Mouse (Mus musculus) retina, adult 2 months (tissue): ENCODE results near the gene Hddc3.
"Not testable (repeated sequence)": the region's sequence is repeated elsewhere in the genome, so short reads cannot be mapped to it uniquely, and the experiment has no call there.

Experiments used
- DNase-seq: peaks from one replicate; pipeline ENCODE4 v3.0.0-alpha.2; 2012; ENCODE audit warnings: low read depth, low spot score

The Hddc3 gene

DNA sequence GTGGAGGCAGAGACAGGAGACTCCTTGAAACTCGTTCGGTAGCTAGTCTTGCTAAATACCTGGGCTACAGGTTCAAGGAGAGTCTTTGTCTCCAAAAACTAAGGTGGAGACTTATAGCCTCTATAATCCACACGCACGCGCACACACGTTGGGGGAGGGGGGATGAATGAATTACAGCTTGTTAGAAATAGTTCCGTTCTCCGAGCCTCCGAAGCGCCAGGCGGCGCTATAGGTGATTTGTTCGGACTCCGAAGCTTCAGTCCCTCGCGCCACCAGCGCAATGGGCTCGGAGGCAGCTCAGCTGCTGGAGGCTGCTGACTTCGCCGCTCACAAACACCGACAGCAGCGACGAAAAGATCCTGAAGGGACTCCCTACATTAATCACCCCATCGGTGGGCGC is at the start of gene Hddc3:
Hddc3 (plus strand) TSS at position 247 of the 400 bp plus-strand sequence.
- peak; percentile 95 for DNase-seq

DNA sequence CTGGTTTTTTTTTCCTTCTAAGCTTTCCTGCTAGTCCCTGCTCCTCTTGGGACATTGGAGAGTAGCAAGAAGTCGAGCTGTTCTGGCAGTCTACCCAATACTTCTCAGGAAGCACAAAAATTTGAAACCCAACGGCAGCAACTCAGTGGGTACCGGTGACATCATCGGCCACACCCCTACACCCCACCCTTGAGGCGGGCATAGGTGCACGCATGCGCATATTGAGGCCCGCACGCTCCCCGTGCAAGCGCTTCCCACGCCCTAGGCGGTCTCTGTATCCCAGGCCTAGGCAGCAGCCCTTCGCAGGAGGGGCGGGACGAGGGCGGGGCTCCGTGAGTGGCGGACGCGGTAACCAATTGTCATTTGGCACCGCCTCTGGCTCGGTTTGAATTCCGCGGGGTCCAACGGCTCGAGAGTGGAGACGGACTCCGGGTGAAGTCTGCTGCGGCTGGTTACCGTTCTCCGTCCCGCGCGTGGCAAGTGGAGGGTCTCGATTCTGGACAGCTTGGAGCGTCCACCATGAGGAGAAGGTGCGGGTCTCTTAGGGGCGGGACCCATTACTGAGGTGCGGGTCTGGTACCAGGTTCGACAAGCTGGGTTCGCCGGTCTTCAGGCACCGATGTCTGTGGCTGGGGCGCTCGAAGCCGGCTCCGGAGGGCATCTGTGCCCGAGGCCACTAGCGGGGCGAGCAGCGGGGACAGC is 48.7 kb upstream of the Hddc3 start, which contains the start of gene Prc1:
Prc1 (plus strand) TSS at position 389 of the 702 bp plus-strand sequence.
- peak; percentile 87 for DNase-seq

DNA sequence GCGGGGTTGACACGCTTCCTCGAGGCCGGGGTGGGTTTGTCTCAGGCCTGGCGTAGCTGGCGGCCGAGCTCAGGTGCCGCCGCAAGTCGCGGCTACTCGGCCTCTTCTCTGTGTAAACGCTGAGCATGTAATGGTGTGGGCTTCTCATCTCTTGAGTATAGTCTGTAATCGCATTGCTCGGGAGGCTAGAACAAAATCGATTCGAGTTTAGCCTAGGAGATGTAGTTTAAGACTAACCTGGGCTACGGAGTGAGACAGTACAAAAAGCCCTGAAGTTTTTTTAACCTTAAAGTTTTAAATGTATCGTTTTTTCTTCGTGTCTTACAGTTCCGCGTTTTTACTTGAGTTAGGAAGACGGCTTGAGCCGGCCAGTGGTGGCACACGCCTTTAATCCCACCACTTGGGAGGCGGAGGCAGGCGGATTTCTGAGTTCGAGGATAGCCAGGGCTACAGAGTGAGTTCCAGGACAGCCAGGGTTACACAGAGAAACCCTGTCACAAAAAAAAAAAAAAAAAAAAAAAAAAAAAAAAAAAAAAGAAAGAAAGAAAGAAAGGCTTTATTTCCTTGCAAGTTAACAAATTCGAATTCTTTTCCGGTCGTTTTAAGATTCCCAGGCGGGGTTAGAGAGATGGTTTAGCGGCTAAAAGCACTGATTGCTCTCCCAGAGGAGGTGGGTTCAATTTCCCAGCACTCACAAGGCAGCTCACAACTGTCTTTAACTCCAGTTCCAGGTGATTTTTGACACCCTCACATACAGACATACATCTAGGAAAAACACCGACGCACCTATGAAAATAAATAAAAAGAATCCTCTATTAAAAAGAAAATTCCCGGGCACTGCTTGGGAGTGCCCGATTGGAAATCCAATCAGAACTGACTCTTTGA is 47.9 kb upstream of the Hddc3 start:
- DNase-seq: no peak

DNA sequence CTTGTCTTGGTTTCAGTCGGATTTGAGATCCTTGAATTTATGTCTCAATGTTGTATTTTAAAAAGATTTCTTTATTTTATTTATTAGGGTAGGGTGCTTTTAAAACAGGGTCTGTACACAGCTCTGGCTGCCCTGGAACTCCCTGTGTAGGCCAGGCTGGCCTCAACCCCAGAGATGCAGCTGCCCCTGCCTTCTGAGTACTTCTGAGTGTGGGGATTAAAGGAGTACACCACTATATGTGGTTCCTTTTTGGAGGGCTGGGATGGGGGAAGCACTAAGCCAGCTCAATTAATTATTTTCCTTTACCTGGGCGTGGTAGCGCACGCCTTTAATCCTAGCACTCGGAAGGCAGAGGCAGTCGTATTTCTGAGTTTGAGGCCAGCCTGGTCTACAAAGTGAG is 46.4 kb upstream of the Hddc3 start:
- no peak for DNase-seq

DNA sequence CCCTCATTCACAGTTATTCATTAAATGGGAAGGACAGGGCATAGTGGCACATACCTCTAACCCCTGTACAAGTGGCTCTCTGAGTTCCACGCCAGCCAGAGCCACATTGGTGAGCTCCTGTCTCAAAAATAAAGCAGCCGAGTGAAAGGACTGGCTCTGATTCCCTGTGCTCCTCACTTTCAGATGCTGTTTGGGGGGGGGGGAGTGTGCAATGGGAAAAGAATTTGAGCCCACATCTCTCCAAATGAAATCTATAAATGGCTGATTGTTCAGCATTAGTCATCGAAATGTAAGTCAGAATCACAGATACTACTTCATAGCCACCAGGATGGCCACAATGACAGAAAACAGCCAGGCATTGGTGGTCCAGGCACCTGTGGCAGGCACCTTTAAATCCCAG is 45.9 kb upstream of the Hddc3 start:
- no peak for DNase-seq

DNA sequence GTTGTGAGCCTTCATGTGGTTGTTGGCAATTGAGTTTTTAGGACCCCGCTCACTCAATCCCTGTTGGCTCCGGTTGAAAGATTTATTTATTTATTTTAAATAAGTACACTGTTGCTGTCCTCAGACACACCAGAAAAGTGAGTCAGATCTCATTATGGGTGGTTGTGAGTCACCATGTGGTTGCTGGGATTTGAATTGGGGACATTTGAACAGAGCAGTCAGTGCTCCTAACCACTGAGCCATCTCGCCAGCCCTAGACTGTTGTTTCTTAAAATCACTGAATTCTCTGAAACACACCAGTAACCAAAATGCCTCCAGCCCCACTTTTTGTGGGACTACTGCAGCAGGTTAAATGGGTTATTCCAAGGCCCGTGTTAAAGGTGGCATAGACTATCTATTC is 44.1 kb upstream of the Hddc3 start:
- no peak for DNase-seq

DNA sequence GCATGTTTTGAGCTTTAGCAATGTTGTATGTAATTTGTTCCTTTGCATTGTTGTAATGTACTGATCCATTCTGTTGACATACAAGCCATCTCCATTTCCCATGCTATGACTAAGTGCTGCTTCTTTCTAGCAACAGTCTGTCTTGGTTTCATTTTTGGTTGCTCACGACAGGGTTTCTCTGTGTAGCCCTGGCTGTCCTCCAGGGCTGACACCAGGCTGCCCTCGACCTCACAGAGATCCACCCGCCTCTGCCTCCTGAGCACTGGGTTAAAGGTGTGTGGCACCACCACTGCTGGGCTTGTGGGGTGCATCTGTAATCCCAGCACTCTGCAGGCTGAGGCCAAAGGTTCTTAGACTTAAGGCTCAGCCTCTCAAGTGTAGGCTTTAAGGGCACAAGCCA is 43.3 kb upstream of the Hddc3 start:
- DNase-seq: no peak

DNA sequence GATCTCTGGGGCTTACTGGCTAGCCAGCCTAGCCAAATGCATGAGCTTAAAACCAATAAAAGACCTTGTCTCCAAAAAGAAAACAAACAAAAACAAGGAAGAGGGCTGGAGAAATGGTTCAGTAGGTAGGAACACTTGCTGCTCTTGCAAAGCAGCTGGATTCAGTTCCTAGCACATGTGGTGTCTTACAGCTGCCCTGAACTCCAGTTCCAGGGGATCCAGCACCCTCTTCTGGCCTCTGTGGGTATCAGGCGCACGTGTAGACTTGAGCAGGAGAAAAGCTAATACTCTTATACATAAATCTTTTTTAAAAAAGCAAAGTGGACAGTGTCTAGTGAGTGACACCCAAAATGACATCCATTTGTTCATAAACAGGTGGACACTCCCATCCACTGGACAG is 41.4 kb upstream of the Hddc3 start:
- no peak for DNase-seq

DNA sequence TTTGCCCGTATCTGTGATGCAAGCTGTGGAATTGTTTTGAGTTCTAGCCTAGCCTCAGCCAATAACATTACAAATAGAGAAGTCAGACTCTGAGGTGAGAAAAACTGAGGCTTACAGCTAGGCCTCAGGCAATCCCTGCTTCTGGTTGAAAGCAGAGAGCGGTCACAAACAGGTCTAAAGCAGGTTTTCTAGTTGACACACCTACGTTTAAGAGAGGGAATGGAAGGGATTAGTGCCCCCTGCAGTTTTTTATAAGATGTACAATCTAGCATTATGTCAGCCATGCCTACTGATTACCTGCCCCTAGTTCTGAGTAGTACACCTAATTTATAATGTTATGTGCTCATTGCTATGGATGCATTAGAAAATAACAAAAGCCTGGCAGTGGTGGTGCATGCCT is 35.1 kb upstream of the Hddc3 start:
- DNase-seq: no peak

DNA sequence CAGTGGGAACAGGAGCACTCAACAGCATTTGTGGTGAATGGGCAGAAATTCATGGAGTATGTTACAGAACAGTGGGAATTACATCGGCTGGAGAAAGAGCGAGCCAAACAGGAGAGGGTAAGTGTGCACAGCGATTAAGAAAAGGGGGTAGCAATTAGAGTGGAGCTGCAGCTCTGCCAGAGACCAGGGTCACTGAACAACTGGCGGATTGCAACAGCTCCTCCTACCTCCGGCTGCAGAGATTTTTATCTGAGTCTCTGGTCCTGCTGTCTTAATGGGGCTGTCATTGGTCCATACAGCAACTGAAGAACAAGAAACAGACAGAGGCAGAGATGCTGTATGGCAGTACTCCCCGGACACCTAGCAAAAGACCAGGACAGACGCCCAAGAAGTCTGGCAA is 32.1 kb upstream of the Hddc3 start:
- no peak for DNase-seq

DNA sequence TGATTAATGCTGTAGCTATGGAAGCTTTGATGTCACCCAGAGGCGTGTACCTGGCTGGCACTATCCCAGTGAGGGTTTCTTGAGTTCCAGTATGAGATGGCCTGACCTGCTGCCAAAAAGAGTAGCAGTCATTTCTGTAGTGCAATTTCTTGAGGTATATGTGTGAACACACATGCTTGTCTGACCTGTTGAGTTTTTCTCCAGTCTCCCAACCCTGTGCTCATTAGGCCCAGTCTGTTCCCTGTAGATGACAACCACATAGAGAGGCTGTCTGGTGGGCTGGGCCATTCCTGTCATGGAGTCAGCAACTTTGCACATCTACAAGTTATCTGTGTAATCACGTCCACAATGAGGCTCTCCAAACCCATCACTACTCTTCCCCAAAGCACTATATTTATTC is 27.2 kb upstream of the Hddc3 start:
- no peak for DNase-seq

DNA sequence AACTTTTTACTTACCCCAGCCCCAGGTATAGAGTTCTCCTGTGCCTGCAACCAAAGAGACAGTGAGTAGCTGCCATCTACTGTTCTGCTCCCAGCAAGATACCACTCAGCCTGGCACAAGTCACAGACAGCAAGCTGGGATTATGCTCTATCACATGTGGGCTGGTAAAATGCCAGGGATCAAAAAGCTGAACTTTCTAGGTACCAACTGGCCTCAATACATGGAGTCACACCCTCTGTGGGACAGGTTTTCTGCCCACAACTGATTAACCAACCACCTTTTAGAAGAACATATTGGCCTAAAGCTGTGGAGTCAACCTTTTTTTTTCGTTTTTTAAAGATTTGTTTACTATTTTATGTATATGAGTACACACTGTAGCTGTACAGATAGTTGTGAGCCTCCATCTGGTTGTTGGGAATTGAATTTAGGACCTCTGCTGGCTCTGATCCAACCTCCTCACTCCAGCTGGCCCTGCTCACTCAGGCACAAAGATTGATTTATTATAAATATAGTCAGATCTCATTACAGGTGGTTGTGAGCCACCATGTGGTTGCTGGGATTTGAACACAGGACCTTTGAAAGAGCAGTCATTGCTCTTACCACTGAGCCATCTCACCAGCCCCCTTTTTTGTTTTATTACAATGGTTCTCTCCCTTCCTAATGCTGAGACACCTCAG is 25.3 kb upstream of the Hddc3 start:
- no peak for DNase-seq

DNA sequence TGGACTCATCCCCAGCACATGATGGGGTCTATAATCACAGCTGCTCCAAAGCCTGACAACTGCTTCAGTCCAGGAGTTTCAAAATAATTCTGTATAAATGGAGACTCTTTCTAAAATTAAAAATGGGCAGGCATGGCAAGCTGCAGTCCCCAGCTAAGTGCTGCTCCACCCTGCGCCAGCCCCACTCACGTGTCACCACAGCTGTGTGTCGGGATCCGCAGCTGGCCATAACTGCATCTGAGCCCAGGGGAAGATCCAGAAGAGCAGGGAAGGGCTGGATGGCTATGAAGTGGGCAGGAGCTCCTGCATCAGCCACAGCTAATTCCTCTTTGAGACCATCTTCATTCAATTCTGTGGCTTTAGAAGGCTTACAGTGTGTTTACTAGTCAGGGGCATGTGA is 24.2 kb upstream of the Hddc3 start:
- DNase-seq: no peak

DNA sequence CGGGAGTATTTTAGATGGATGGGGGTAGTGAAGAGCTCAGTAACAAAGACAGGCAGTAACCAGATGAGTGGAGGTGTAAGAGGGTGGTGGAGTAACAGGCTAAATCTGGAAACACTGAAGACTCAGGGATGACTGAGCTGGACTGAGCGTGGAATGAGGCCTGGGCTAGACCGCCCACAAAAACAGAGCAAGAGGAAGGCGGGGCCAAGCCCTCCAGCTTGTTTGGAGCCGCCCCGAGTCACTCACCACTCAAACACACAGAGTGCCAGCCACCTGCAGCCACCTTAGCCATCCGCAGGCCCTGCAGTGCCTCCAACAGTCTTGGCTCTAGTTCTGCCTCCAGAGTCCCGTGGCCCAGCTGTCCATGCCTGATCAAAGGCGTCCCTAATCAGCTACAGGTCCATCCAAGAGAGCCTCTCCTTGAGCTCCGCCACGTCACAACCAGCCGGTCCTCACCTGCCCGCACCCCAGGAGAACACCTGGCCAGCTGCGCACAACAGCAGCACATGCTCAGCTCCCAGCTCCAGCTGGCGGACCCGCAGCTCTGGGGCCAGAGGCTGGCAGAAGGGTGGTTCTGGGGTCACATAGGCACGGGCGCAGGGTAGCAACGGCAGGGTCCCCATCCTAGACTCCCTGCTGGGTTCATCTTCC is 22.9 kb upstream of the Hddc3 start:
- DNase-seq: no peak

DNA sequence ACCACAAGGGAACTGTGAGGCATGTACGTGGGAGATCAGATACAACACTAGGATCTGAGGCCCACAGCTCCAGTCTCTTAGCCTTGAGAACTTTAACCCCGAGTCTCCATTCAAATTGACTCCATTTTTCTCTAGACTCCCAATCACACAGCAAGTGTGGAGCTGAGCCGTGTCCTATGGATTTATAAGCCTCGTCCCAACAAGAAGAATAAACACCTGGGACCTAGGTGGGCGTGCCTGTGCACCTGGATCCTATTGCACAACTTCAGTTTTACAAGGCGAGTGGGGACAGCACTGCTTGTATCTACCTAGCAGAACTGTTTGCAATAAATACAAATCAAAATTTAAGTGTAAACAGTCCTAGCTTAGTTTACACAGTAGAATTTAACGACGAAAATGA is 19.6 kb upstream of the Hddc3 start:
- DNase-seq: no peak

DNA sequence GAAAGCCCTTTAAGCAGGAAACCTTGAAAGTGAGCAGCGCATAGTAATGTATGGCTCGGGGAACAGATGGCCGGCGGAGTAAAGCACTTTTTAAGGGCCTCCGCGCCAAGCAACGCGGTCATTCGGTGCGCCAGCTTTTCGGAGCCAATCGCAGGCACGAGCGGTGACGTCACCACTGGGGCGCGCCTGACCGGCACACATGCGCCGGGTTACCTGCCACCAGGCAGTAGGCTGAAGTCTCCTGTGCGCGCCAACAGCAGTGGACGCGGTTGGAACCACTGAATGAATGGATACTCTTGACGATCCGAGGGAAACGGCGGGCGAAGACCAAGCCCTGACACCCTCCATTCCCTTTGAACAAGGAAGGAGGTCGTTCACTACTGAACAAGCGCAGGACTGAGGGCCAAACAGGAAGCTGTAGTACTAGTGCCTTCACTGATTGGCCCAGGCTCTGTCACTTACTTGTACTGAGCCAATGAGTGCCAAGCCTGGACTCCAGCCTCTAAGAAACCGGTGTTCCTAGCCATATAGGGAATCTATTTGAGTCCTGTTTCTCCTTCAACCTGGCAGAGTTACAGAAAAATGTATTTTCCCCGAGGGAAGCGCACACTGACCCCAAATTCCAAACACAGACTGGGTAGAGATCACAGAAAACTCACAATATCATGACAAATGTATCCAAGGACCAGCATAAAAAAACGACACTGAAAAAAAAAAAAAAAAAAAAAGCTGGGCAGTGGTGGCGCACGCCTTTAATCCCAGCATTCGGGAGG is 18.7 kb upstream of the Hddc3 start, which contains the start of gene Rccd1:
Rccd1 (minus strand) TSS at position 412 of the 773 bp plus-strand sequence.
- peak; percentile 82 for DNase-seq

DNA sequence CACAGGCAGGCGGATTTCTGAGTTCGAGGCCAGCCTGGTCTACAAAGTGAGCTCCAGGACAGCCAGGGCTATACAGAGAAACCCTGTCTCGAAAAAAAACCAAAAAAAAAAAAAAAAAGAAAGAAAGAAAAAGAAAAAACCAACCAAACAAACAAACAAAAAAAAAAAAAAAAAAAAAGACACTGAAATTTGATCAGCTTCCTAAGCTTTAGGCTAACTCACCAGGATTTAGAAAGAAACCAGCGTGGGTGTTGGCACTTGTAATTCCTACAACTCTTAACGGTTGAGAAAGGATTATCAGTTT is 18.1 kb upstream of the Hddc3 start:
- not testable (repeated sequence) for DNase-seq

DNA sequence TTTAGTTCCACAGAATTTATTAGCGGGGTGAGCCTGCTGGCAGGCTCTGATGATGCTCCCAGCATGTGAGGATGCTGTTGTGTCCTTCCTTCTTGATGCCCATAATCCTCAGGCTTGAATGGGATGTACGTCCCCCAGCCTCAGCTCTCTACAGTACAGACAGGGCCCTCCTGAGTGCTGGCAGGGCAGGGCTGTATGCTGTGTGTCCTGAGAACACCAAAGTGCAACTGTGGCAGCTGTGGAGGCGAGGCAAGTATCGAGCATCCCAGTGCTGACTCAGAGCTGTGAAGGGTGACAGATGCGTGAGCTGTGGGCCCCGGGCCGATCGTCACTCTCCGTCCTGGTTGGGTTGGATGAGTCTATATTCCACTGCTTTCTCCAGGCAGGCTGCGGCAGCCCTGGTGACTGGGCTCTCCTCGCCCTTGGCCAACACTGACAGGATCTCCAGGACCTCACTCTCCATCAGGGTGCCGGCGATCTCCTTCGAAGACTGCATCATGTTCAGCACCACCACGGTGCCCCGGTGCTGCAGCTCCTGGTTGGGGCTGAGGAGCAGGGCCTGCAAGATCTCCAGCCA is 17.5 kb upstream of the Hddc3 start:
- DNase-seq: no peak

DNA sequence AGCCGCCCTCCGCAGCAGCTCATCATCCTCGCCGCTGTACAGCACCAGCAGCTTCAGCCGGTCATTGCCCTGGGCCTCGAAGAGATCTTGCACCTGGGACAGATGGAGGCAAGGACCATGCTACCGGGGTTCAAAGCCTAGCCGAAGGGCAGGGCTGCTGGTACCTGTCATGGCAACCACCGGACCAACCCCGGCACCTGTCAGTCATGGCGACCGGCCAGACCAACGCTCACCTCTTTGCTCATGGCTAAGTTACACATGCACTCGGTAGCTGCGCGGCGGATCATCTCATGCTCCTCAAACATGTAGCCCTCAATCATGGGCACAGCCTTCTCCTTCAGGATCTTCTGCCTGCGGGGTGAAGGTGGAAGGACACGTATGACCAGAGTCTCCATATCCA is 16.8 kb upstream of the Hddc3 start:
- DNase-seq: no peak

DNA sequence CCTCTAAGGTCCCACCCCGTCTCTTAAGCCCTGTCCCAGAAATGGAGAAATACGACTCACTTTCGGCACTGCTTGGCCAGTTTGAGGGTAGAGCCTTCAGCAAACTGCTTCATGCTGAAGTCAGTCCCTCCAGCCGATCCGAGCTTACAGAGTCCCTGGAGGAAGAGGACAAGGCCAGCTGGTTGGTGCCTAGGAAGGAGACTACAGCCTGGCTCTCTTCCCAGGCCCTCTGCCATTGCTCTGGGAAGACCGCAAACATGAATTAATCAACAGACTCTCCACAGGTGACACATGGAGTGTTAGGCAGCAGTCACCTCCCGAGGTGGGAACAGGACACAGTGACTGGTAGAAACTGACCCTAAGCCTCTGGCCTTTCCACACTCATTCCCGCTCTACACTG is 12.6 kb upstream of the Hddc3 start:
- no peak for DNase-seq

DNA sequence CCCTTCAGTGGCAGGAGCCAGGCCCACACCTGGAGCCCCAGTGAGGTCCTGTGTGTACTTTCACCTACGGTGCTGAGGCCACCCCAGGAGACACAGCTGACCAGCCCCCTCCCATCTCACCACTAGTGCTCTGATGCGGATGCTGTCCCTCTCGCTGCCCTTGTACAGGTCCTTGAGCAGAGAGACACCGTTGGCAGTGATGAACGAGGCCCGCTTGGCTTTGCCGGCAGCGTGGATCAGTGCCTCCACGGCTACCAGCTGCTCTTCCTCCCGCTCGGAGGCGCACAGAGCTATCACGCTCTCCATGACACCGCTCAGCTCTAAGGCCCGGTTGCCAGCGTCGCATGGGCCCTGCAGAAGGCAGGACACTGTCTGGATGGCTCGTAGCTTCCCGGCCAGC is 11.5 kb upstream of the Hddc3 start:
- no peak for DNase-seq
